Mouse (Mus musculus): Measurements from ENCODE around the gene Stoml1. TPM values are rescaled to one million over a fixed set of nuclear protein-coding genes. Genes with fewer than 3 reads are reported as not detected.
A peak's percentile ranks its signal among the peaks of the same experiment; 100 is the strongest.
"Not testable (repeated sequence)": the region's sequence is repeated elsewhere in the genome, so short reads cannot be mapped to it uniquely, and the experiment has no call there.

Stoml1 gene
- polyA plus RNA-seq, 1 experiment from 2014 or later = 6.7 TPM

DNA sequence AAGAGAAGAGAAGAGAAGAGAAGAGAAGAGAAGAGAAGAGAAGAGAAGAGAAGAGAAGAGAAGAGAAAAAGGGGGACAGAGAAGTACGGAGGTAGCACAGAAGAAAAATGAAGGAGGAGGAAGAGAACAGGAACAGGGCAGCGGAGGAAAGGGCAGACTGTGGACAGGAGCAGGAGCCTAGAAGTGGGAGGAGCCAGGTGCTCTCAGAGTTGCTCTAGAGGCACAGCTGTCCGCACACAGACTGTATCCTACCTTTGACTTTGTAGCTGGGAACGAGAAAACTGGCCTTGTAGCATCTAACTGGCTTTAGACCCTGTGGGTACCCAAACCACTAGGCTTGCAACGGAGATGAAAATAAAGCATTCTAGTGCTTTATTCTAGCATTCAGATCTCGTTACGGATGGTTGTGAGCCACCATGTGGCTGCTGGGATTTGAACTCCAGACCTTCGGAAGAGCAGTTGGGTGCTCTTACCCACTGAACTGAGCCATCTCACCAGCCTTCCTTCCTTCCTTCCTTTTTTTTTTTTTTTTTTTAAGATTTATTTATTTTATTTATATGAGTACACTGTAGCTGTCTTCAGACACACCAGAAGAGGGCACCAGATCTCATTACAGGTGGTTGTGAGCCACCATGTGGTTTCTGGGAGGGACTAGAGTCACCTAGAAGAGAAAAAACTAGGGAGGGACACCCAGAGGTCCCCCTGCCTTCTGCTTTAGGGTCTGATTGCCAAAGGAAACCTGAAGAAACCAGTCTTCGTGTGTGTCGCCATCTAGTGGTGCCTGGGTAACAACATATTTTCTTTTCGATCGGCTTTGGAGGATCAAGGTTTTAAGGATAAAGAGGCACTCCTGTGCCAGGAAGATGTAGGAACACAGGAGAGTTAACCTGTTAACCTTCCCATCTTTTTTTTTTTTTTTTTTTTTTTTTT lies 15.7 kb downstream of the Stoml1 start:
- no peak overlapping the region; the same call in 1 of the 2 replicates for H3K4me2 ChIP-seq (ENCODE audit: low read depth, low read length)
- TF ChIP-seq EP300 (IDR thresholded peaks at IDR 0.05; ENCODE audit: low read depth) = no peak
- peak; percentile 89 for TF ChIP-seq CTCF (IDR thresholded peaks at IDR 0.05; ENCODE audit: low read depth)

DNA sequence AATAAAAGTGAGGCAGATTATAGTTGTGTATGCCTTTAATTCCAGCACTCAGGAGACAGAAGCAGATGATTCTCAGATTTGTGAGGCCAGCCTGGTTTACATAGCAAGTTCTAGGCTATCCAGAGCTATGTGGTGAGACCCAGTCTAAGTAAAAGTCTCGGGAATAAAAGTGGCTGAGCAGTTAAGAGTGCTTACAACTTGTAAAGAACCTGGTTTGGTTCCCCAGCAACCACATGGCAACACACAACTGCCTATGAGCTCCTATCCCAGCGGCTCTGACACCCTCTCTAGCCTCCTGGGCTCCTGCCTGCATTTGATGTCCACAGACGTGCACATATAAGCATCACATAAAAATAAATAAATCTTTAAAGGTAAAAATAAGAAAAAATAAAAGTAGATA lies 17.1 kb downstream of the Stoml1 start:
- Histone ChIP-seq H3K4me2 (ENCODE audit: low read depth, low read length) (no peak overlapping the region), H3K27me3 (ENCODE audit: insufficient read depth, low read length) (no peaks in the 10 kb centered on the region), H3K9me3 (ENCODE audit: low read length) (no peaks in the 10 kb centered on the region), H3K9ac (replicated peaks) (no peak overlapping the region), H3K4me1 (ENCODE audit: insufficient read depth) (peaks cover 16% of the 10 kb centered on the region), H3K27ac (ENCODE audit: low read depth) (no peak overlapping the region), H3K4me3 (ENCODE audit: low read depth, low read length) (no peak overlapping the region), H3K36me3 (replicated peaks; ENCODE audit: insufficient read depth, low read length) (no peaks in the 10 kb centered on the region)
- TF ChIP-seq CTCF (IDR thresholded peaks at IDR 0.05; ENCODE audit: low read depth) (no peak), EP300 (IDR thresholded peaks at IDR 0.05; ENCODE audit: low read depth) (no peak)
- 65% methylated on average over 3 of the region's 3 CpGs for WGBS (ENCODE audit: insufficient replicate concordance)
- DNase-seq (no peak), ATAC-seq (no peak)

More for the DNA sequence above, 15.7 kb downstream of the Stoml1 start:
- ATAC-seq (no peak), DNase-seq (peak; percentile 78)
- WGBS (ENCODE audit: insufficient replicate concordance) = 40% methylated on average over 12 of the region's 12 CpGs
- H3K27me3 ChIP-seq (ENCODE audit: insufficient read depth, low read length) = no peaks in the 10 kb centered on the region
- no peak overlapping the region for H3K9ac ChIP-seq (replicated peaks)
- H3K4me3 ChIP-seq (ENCODE audit: low read depth, low read length) = no peak overlapping the region
- H3K9me3 ChIP-seq (ENCODE audit: low read length) = no peaks in the 10 kb centered on the region
- no peaks in the 10 kb centered on the region for H3K36me3 ChIP-seq (replicated peaks; ENCODE audit: insufficient read depth, low read length)
- no peak overlapping the region for H3K27ac ChIP-seq (ENCODE audit: low read depth)
- peaks cover 6% of the 10 kb centered on the region for H3K4me1 ChIP-seq (ENCODE audit: insufficient read depth)

DNA sequence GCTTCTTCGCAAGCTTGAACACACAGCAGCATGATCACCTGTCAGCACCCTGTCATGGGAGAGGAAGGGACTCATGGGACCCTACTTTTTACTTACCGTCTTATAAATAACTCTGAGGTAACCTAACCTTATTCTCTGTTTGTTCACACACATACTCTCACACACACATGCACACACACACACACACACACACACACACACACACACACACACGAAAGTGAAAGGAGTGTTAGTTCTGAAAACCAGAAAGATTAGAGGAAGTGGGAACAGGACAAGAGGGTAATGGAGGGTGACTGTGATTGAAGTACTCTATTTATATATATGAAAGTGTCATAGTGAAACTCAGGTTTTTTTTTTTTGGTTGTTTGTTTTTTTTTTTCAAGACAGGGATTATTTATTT lies 18.1 kb downstream of the Stoml1 start:
- H3K36me3 ChIP-seq (replicated peaks; ENCODE audit: insufficient read depth, low read length) = no peaks in the 10 kb centered on the region
- no peak overlapping the region for H3K4me2 ChIP-seq (ENCODE audit: low read depth, low read length)
- H3K9ac ChIP-seq (replicated peaks) = no peak overlapping the region
- 49% methylated on average over 3 of the region's 3 CpGs for WGBS (ENCODE audit: insufficient replicate concordance)
- no peaks in the 10 kb centered on the region for H3K27me3 ChIP-seq (ENCODE audit: insufficient read depth, low read length)
- no peak overlapping the region for H3K4me3 ChIP-seq (ENCODE audit: low read depth, low read length)
- no peak for TF ChIP-seq EP300 (IDR thresholded peaks at IDR 0.05; ENCODE audit: low read depth)
- no peak for TF ChIP-seq CTCF (IDR thresholded peaks at IDR 0.05; ENCODE audit: low read depth)
- peaks cover 24% of the 10 kb centered on the region for H3K4me1 ChIP-seq (ENCODE audit: insufficient read depth)
- ATAC-seq (peak; percentile 19; the same call in 1 of the 2 replicates), DNase-seq (no peak)
- H3K27ac ChIP-seq (ENCODE audit: low read depth) = no peak overlapping the region
- H3K9me3 ChIP-seq (ENCODE audit: low read length) = no peaks in the 10 kb centered on the region

- H3K36me3 ChIP-seq (replicated peaks; ENCODE audit: insufficient read depth, low read length); H3K4me3 ChIP-seq (ENCODE audit: low read depth, low read length); H3K9ac ChIP-seq (replicated peaks); H3K9me3 ChIP-seq (ENCODE audit: low read length); DNase-seq; H3K27me3 ChIP-seq (ENCODE audit: insufficient read depth, low read length); ATAC-seq; H3K4me2 ChIP-seq (ENCODE audit: low read depth, low read length): not testable (repeated sequence)
- peak overlapping the region; percentile 71 for H3K27ac ChIP-seq (ENCODE audit: low read depth)
- peaks cover 27% of the 10 kb centered on the region for H3K4me1 ChIP-seq (ENCODE audit: insufficient read depth)
- 79% methylated on average over 9 of the region's 9 CpGs for WGBS (ENCODE audit: insufficient replicate concordance)
Measured at GRCm38 (mm10) chr9:58271551-58271950, 18.6 kb downstream of the Stoml1 start.

DNA sequence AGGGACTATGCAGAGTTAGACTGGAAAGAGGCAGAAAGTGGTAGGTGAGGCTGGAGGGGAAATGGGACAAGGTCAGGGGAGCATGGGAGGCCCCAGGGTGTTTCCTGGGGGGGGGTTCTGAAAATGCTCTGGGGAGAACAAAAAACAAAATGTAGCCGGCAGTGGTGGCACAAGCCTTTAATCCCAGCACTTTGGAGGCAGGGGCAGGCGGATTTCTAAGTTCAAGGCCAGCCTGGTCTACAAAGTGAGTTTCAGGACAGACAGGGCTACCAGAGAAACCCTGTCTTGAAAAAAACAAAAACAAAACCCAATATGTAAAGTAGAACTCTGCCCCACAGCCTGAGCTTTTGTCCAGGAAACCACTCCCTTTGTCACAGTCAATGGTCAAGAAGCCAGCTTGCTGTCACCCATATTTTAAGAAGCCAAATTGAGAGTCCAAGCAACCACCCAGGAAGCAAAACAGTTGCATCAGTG lies 19.1 kb downstream of the Stoml1 start:
- ATAC-seq (no peak), DNase-seq (no peak)
- Histone ChIP-seq H3K36me3 (replicated peaks; ENCODE audit: insufficient read depth, low read length) (no peaks in the 10 kb centered on the region), H3K4me2 (ENCODE audit: low read depth, low read length) (0 out of 2 replicates have a peak overlapping the region, but pooled peaks have one; percentile 3), H3K9me3 (ENCODE audit: low read length) (no peaks in the 10 kb centered on the region), H3K27me3 (ENCODE audit: insufficient read depth, low read length) (no peaks in the 10 kb centered on the region), H3K4me1 (ENCODE audit: insufficient read depth) (peaks cover 22% of the 10 kb centered on the region), H3K27ac (ENCODE audit: low read depth) (peak overlapping the region; percentile 71), H3K4me3 (ENCODE audit: low read depth, low read length) (no peak overlapping the region), H3K9ac (replicated peaks) (no peak overlapping the region)
- TF ChIP-seq EP300 (IDR thresholded peaks at IDR 0.05; ENCODE audit: low read depth) (no peak), CTCF (IDR thresholded peaks at IDR 0.05; ENCODE audit: low read depth) (no peak)
- 48% methylated on average over 2 of the region's 2 CpGs for WGBS (ENCODE audit: insufficient replicate concordance)

GRCm38 (mm10) chr9:58272855-58273254 lies 19.9 kb downstream of the Stoml1 start:
- no peaks in the 10 kb centered on the region for H3K9me3 ChIP-seq (ENCODE audit: low read length)
- no peaks in the 10 kb centered on the region for H3K27me3 ChIP-seq (ENCODE audit: insufficient read depth, low read length)
- no peak overlapping the region for H3K9ac ChIP-seq (replicated peaks)
- no peaks in the 10 kb centered on the region for H3K36me3 ChIP-seq (replicated peaks; ENCODE audit: insufficient read depth, low read length)
- no peak overlapping the region for H3K4me3 ChIP-seq (ENCODE audit: low read depth, low read length)
- ATAC-seq = no peak
- H3K4me1 ChIP-seq (ENCODE audit: insufficient read depth) = peaks cover 22% of the 10 kb centered on the region
- no peak overlapping the region for H3K4me2 ChIP-seq (ENCODE audit: low read depth, low read length)
- TF ChIP-seq EP300 (IDR thresholded peaks at IDR 0.05; ENCODE audit: low read depth) (no peak), CTCF (IDR thresholded peaks at IDR 0.05; ENCODE audit: low read depth) (no peak)
- H3K27ac ChIP-seq (ENCODE audit: low read depth) = peak overlapping the region; percentile 71
- 61% methylated on average over 9 of the region's 9 CpGs for WGBS (ENCODE audit: insufficient replicate concordance)
- no peak for DNase-seq

Measured in liver, postnatal 0 days (tissue).